9 mouse cellular contexts compared by ENCODE assay signal in the genomic region with DNA sequence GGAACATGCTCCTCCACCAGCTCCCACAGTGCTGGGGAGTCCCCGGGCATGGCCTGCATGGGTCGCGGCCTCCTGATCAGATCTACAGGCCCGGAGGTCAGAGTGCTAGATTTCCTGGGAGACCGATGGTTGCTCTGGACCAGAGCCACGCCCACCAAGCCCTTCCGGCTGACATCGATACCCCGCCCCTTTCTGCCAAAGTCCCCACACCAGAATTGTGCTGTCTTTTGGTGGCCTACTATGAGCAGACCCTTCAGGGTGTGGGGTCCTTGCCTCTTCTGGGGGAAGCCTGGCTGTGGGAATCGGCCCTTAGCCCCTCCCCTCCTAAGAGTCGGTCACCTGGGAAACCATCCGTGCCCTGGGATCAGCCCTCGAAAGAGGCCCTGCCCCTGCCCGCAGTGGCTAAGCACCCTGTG. TPM values are rescaled to one million over a fixed set of nuclear protein-coding genes. Genes with fewer than 3 reads are reported as not detected.
DNase-seq lines count a peak whose midpoint lies in the region; ATAC-seq and TF ChIP-seq lines count a peak whose summit lies in the region.
"Had no signal": no experiment of that assay in that cellular context is flagged by ENCODE, and none has a peak within 500 bp of the region (broad histone marks: within the 10 kb centered on the region; RNA-seq: fewer than 3 reads in every experiment).

A gene (minus strand): TSS at position 87 of the 416 bp plus-strand sequence.

- H3K9ac ChIP-seq in intestine, embryonic 15.5 days, result no peak within 1 kb of the TSS; the same call in 1 of the 2 replicates
- 0 out of 2 replicates have a peak within 1 kb of the TSS, but pooled peaks have one; percentile 2 for H3K9ac ChIP-seq in liver, embryonic 16.5 days (ENCODE audit: low read depth, low read length)
- peak within 1 kb of the TSS; percentile 5; the same call in 1 of the 2 replicates for H3K9ac ChIP-seq in stomach, embryonic 15.5 days

- ATAC-seq in megakaryocyte, adult 5-6 weeks (ENCODE audit: poor library complexity, severe bottlenecking), result no peak
- ATAC-seq in intestine, embryonic 15.5 days, result peak; percentile 57
- ATAC-seq in liver, embryonic 16.5 days (ENCODE audit: low read depth), result peak; percentile 37
- ATAC-seq in stomach, embryonic 15.5 days (ENCODE audit: insufficient read depth, low FRiP score, low read depth), result no peak

- H3K27ac ChIP-seq in intestine, embryonic 15.5 days, result no peak within 1 kb of the TSS
- H3K27ac ChIP-seq in liver, embryonic 16.5 days (ENCODE audit: low read length), result peak within 1 kb of the TSS; percentile 13; the same call in 1 of the 2 replicates
- H3K27ac ChIP-seq in stomach, embryonic 15.5 days, result no peak within 1 kb of the TSS
- H3K27ac ChIP-seq in layer of hippocampus, adult 2 months, result no peak within 1 kb of the TSS
- H3K27ac ChIP-seq: macrophage had no signal

- no peaks in the 10 kb centered on the region for H3K9me3 ChIP-seq in megakaryocyte, embryonic 14.5 days
- H3K9me3 ChIP-seq in intestine, embryonic 15.5 days, result no peaks in the 10 kb centered on the region
- no peaks in the 10 kb centered on the region for H3K9me3 ChIP-seq in liver, embryonic 16.5 days (replicated peaks; ENCODE audit: control insufficient read depth, low read length)
- no peaks in the 10 kb centered on the region for H3K9me3 ChIP-seq in stomach, embryonic 15.5 days

- DNase-seq in spleen, adult 18-20 months, result no peak
- no peak for DNase-seq in urinary bladder, adult 18-20 months (ENCODE audit: low spot score in 2 of 2)
- DNase-seq in layer of hippocampus, adult 2 months (ENCODE audit: low spot score in 2 of 2), result no peak

- H3K4me3 ChIP-seq in megakaryocyte, embryonic 14.5 days (replicated peaks), result peak within 1 kb of the TSS; percentile 26
- peak within 1 kb of the TSS; percentile 29 for H3K4me3 ChIP-seq in intestine, embryonic 15.5 days (replicated peaks)
- H3K4me3 ChIP-seq in liver, embryonic 16.5 days (ENCODE audit: low read depth, low read length), result peak within 1 kb of the TSS; percentile 4
- H3K4me3 ChIP-seq in stomach, embryonic 15.5 days (replicated peaks), result peak within 1 kb of the TSS; percentile 21; the same call in 1 of the 2 replicates
- H3K4me3 ChIP-seq in layer of hippocampus, adult 2 months, result no peak within 1 kb of the TSS

- H3K27me3 ChIP-seq in megakaryocyte, embryonic 14.5 days (replicated peaks), result peaks cover 83% of the 10 kb centered on the region
- H3K27me3 ChIP-seq in intestine, embryonic 15.5 days (replicated peaks), result no peaks in the 10 kb centered on the region
- H3K27me3 ChIP-seq in liver, embryonic 16.5 days (ENCODE audit: control insufficient read depth, insufficient read depth, low read depth, low read length), result no peaks in the 10 kb centered on the region; the same call in 1 of the 2 replicates
- 0 out of 2 replicates have a peak, but pooled peaks cover under 1% of the 10 kb centered on the region for H3K27me3 ChIP-seq in stomach, embryonic 15.5 days (replicated peaks)

- H3K4me2 ChIP-seq in intestine, embryonic 15.5 days (replicated peaks), result peak within 1 kb of the TSS; percentile 56
- H3K4me2 ChIP-seq in liver, embryonic 16.5 days (ENCODE audit: low read depth, low read length), result peak within 1 kb of the TSS; percentile 46
- H3K4me2 ChIP-seq in stomach, embryonic 15.5 days, result peak within 1 kb of the TSS; percentile 53

- H3K4me1 ChIP-seq in megakaryocyte, embryonic 14.5 days, result peaks cover 15% of the 10 kb centered on the region
- peaks cover 15% of the 10 kb centered on the region for H3K4me1 ChIP-seq in intestine, embryonic 15.5 days (replicated peaks)
- H3K4me1 ChIP-seq in liver, embryonic 16.5 days (ENCODE audit: control insufficient read depth, low read depth, low read length), result peaks cover 27% of the 10 kb centered on the region
- H3K4me1 ChIP-seq in stomach, embryonic 15.5 days, result peaks cover 16% of the 10 kb centered on the region

- TF ChIP-seq CTCF in layer of hippocampus, adult 2 months (conservative IDR thresholded peaks at IDR 0.05), result no peak

- H3K36me3 ChIP-seq in megakaryocyte, embryonic 14.5 days (replicated peaks; ENCODE audit: low read length), result no peaks in the 10 kb centered on the region
- peaks cover 20% of the 10 kb centered on the region for H3K36me3 ChIP-seq in intestine, embryonic 15.5 days
- peaks cover 23% of the 10 kb centered on the region for H3K36me3 ChIP-seq in liver, embryonic 16.5 days (ENCODE audit: control insufficient read depth, insufficient read depth)
- peaks cover 10% of the 10 kb centered on the region; the same call in 1 of the 2 replicates for H3K36me3 ChIP-seq in stomach, embryonic 15.5 days

- WGBS in intestine, embryonic 15.5 days, result 5% methylated on average over 14 of the region's 14 CpGs
- WGBS in liver, embryonic 16.5 days (ENCODE audit: insufficient replicate concordance), result 19% methylated on average over 14 of the region's 14 CpGs
- 7% methylated on average over 14 of the region's 14 CpGs for WGBS in stomach, embryonic 15.5 days

RNA-seq across cellular contexts. Expression of the gene that starts here (rescaled TPM):
- not detected in 2 replicates for polyA plus RNA-seq in megakaryocyte, embryonic 14.5 days (2012; ENCODE audit: insufficient read depth, low replicate concordance)
- not detected in 2 replicates for total RNA-seq in megakaryocyte, adult 5-6 weeks (2015)
- total RNA-seq in megakaryocyte, adult 5-6 weeks (2017), result not detected in 2 replicates
- 0.48 and 1.0 TPM in 2 replicates for polyA plus RNA-seq in intestine, embryonic 15.5 days (2015; fragmentation: Nextera tagmentation; extraction: Ambion mirVana)
- polyA plus RNA-seq in liver, embryonic 16.5 days (2015; fragmentation: Nextera tagmentation; extraction: Ambion mirVana), result 0.88 and 1.1 TPM in 2 replicates
- 0.94 and 2.3 TPM in 2 replicates for polyA plus RNA-seq in stomach, embryonic 15.5 days (2015; fragmentation: Nextera tagmentation; extraction: Ambion mirVana)
- total RNA-seq in layer of hippocampus, adult 2 months (2021), result 1 to 10 TPM in 1 of 2 experiments, under 1 TPM in 1; 0.79 to 2.0 TPM
- polyA plus RNA-seq: macrophage had no signal

Comparison
In these comparisons a context has a peak if more than half of its experiments do, and no peak if none do; other contexts are left out.
1. ATAC-seq: peak in intestine, embryonic 15.5 days (single experiment) and liver, embryonic 16.5 days (single experiment); none in megakaryocyte, adult 5-6 weeks (single experiment) and stomach, embryonic 15.5 days (single experiment).
2. Peak in every context shown above with its lines, with median percentiles within 50 percentile points of each other: H3K4me2 ChIP-seq.